Mouse (Mus musculus) kidney, postnatal 0 days (tissue): ENCODE results near the gene Chst5. TPM values are rescaled to one million over a fixed set of nuclear protein-coding genes. Genes with fewer than 3 reads are reported as not detected.
A peak's percentile ranks its signal among the peaks of the same experiment; 100 is the strongest.
"Not testable (repeated sequence)": the region's sequence is repeated elsewhere in the genome, so short reads cannot be mapped to it uniquely, and the experiment has no call there.

Experiments
- ATAC-seq: fragments of 200-750 bp; cut with Nextera tagmentation; replicated peaks from 2 replicates; pipeline ENCODE4 v1.8.0; 2017; ENCODE audit warnings: low read depth, moderate number of reproducible peaks, moderate TSS enrichment, moderate library complexity; ENCODE audit not compliant: low FRiP score
- DNase-seq: peaks from one replicate; pipeline ENCODE4 v3.0.0-alpha.2; 2016; ENCODE audit warnings: low spot score
- H3K27ac ChIP-seq: fragments of 300-500 bp; sonication (generic); 2 replicates; pipeline ENCODE4 v1.5.1; 2014; ENCODE audit warnings: mild to moderate bottlenecking
- H3K27me3 ChIP-seq: fragments of 300-500 bp; sonication (generic); 2 replicates; pipeline ENCODE4 v1.6.1; 2014; ENCODE audit warnings: low read length, mixed read lengths; ENCODE audit not compliant: insufficient read depth
- H3K36me3 ChIP-seq: fragments of 300-500 bp; sonication (generic); 2 replicates; pipeline ENCODE4 v1.6.1; 2014; ENCODE audit warnings: low read length, mixed read lengths; ENCODE audit not compliant: insufficient read depth
- H3K4me1 ChIP-seq: fragments of 300-500 bp; sonication (generic); replicated peaks from 2 replicates; pipeline ENCODE4 v1.6.1; 2014; ENCODE audit warnings: antibody characterized with exemption, low read length, mixed read lengths; ENCODE audit not compliant: insufficient read depth
- H3K4me2 ChIP-seq: fragments of 300-500 bp; sonication (generic); 2 replicates; pipeline ENCODE4 v1.6.1; 2014; ENCODE audit warnings: mild to moderate bottlenecking, low read length, moderate library complexity, mixed read lengths
- H3K4me3 ChIP-seq: fragments of 300-500 bp; sonication (generic); replicated peaks from 2 replicates; pipeline ENCODE4 v1.5.1; 2014; ENCODE audit warnings: low read depth, low read length
- H3K9ac ChIP-seq: fragments of 300-500 bp; sonication (generic); 2 replicates; pipeline ENCODE4 v1.6.1; 2014; ENCODE audit warnings: low read depth, low read length
- H3K9me3 ChIP-seq: fragments of 300-500 bp; sonication (generic); replicated peaks from 2 replicates; pipeline ENCODE4 v1.6.1; 2016; ENCODE audit warnings: low read length, inconsistent platforms, mixed read lengths
- CTCF ChIP-seq: IDR thresholded peaks from 2 replicates; pipeline ENCODE4 v1.5.1; 2016; ENCODE audit warnings: antibody characterized with exemption, low read depth, mild to moderate bottlenecking, moderate library complexity
- WGBS: fragments of 180-500 bp; shearing (Covaris S2); extraction: QIAGEN DNeasy Blood & Tissue Kit; methylation state at CpG from one replicate; pipeline ENCODE4 v1.1.7; 2014; 5-methylcytosine and 5-hydroxymethylcytosine counted together
- polyA plus RNA-seq: library from polyadenylated mRNA; unstranded; fragments of >200 nt; fragmentation: Nextera tagmentation; extraction: Ambion mirVana; gene quantifications from 2 replicates; pipeline ENCODE4 v1.2.1, GENCODE M21; 2015

Chst5 gene
- polyA plus RNA-seq, 1 experiment from 2014 or later = 0.58 TPM

DNA sequence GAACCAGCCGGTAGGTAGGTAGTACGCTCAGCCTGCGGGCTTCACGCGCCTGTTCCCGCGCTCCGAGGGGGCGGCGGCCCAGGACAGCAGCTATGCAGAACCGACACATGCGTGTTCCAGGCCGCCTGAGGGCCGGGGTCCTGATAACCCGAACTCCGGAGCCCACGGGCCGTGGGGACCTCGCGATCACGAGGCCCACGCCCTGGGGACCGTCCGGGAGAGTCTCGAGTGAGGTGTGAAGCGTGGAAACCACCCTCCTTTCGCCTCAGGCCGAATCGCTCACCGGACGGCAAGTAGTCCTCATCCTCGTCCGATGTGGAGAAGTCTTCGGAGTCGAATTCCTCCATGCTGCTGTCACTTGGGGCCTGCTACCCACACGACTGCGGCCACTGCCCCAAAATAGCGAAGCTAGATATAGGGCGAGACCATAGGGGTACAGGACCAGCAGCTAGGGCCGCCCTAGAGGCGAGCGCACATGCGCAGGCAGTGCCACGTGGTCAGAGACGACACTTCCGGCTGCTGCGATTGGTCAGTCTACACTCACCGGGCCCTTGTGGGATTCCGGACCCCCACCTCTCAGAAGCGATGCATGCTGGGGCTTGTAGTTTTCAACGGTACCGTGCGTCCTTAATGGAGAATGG lies 56.3 kb downstream of the Chst5 start, which contains the start of gene Cfdp1:
Gene Cfdp1, minus strand, starts transcription at position 431 of the 641 bp plus-strand sequence.
- no peaks in the 10 kb centered on the region for H3K9me3 ChIP-seq
- H3K27me3 ChIP-seq = no peaks in the 10 kb centered on the region
- peak within 1 kb of the TSS; percentile 42; the same call in 1 of the 2 replicates for H3K27ac ChIP-seq
- peak; percentile 98 for DNase-seq
- ATAC-seq = peak; percentile 100
- H3K4me2 ChIP-seq = peak within 1 kb of the TSS; percentile 90
- peak within 1 kb of the TSS; percentile 78 for H3K9ac ChIP-seq
- under 1% methylated on average over 53 of the region's 53 CpGs for WGBS
- peak; percentile 49; the same call in 1 of the 2 replicates for TF ChIP-seq CTCF
- H3K36me3 ChIP-seq = no peaks in the 10 kb centered on the region
- peak within 1 kb of the TSS; percentile 66 for H3K4me3 ChIP-seq
- no peaks in the 10 kb centered on the region for H3K4me1 ChIP-seq

DNA sequence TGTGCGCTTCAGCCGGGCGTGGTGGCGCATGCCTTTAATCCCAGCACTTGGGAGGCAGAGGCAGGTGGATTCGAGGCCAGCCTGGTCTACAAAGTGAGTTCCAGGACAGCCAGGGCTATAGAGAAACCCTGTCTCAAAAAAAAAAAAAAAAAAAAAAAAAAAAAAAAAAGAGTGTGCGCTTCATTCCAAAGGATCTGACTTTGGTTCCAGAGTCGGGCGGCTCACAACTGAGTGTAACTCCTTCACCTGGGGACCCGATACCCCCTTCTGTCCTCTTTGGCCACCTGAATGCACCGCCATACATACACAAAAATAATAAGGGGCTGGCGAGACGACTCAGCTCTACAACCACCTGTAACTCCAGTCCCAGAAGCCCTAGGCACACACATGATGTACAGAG lies 57.0 kb downstream of the Chst5 start:
- not testable (repeated sequence) for H3K4me1 ChIP-seq, H3K27ac ChIP-seq, H3K9me3 ChIP-seq, DNase-seq, H3K36me3 ChIP-seq, ATAC-seq, H3K27me3 ChIP-seq
- peak overlapping the region; percentile 78 for H3K9ac ChIP-seq
- 55% methylated on average over 12 of the region's 12 CpGs for WGBS
- H3K4me2 ChIP-seq = peak overlapping the region; percentile 90
- H3K4me3 ChIP-seq = peak overlapping the region; percentile 66

DNA sequence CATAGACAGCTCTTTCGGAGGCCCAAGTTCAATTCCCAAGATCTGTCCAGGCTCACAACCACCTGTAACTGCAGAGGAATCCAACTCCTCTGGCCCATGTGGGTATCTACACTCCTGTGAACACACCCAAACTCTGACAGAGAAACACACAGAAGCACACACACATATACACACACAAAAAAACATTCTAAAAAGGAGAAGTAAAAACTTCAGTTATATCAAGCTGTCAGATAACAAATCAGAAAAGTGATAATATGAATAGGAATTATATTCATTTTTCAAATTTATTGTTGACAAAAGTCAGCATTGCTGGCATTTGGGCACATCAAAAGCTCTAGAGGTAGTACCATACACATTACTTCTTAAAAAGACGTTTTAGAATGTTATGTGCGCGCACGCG lies 63.5 kb downstream of the Chst5 start:
- 96% methylated on average over 6 of the region's 6 CpGs for WGBS
- Histone ChIP-seq H3K9me3 (no peaks in the 10 kb centered on the region), H3K9ac (no peak overlapping the region), H3K4me3 (no peak overlapping the region), H3K27me3 (no peaks in the 10 kb centered on the region), H3K27ac (no peak overlapping the region), H3K4me1 (no peaks in the 10 kb centered on the region), H3K4me2 (no peak overlapping the region), H3K36me3 (peaks cover 16% of the 10 kb centered on the region; the same call in 1 of the 2 replicates)
- ATAC-seq (no peak), DNase-seq (no peak)
- TF ChIP-seq CTCF = no peak

Other genes starting within 250 kb of the Chst5 start
- not detected in 2 replicates for gene Ctrb1, start 219.4 kb downstream of the Chst5 start, polyA plus RNA-seq
- gene Bcar1, start 166.6 kb downstream of the Chst5 start, polyA plus RNA-seq = 48.7 and 49.1 TPM in 2 replicates
- gene Cfdp1, start 56.2 kb downstream of the Chst5 start, polyA plus RNA-seq = 180 and 183 TPM in 2 replicates
- gene Tmem170, start 33.7 kb downstream of the Chst5 start, polyA plus RNA-seq = 15.1 and 15.8 TPM in 2 replicates
- gene Tmem231, start 23.4 kb upstream of the Chst5 start, polyA plus RNA-seq = 17.3 and 17.7 TPM in 2 replicates
- 264 and 266 TPM in 2 replicates for gene Gabarapl2, start 30.3 kb upstream of the Chst5 start, polyA plus RNA-seq
- 5.3 and 6.1 TPM in 2 replicates for gene Adat1, start 81.9 kb upstream of the Chst5 start, polyA plus RNA-seq
- gene Kars, start 100.9 kb upstream of the Chst5 start, polyA plus RNA-seq = 139 and 153 TPM in 2 replicates
- 15.7 and 18.6 TPM in 2 replicates for gene Terf2ip, start 101.0 kb upstream of the Chst5 start, polyA plus RNA-seq
- 0.29 and 0.43 TPM in 2 replicates for gene Gm6793, start 104.6 kb upstream of the Chst5 start, polyA plus RNA-seq